Mouse (Mus musculus): ENCODE data around the gene 2610301B20Rik.
"Not testable (repeated sequence)": the region's sequence is repeated elsewhere in the genome, so short reads cannot be mapped to it uniquely, and the experiment has no call there.

2610301B20Rik gene

DNA sequence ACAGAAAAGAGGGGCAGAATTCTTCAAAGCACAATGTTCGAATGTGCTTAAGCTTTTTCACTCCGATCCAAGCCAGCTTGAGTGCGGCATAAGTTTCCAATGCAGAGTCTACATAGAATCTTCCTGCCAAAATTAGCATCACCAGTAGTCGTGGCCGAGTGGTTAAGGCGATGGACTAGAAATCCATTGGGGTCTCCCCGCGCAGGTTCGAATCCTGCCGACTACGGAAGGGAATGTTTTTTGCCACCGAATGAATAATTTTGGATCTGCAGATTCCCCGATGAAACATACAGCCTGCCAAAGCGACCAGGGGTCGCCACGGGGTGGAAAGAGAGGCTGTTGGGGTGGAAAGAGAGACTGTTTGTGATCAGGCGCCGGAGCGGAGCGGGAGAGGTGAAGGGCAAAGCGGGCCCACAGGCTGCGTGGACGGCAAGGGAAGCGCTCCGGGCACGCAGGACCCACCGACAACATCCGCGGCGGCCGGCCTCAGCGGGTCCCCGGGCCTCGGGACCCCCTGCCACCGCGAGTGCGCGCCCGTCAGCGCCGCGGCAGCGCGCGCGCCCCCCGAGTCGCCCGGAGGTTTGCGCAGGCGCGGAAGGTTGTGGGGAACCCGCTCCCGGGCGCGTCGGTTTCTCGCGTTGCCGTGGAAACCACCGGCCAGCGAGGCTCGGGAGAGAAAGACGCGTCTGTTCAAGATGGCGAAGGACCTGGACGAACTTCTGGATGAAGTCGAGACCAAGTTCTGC, at the start of gene 2610301B20Rik:
Gene 2610301B20Rik, plus strand, starts transcription at position 579 of the 746 bp plus-strand sequence.
- peak; percentile 95 for DNase-seq (ENCODE audit: low read depth, low spot score)

DNA sequence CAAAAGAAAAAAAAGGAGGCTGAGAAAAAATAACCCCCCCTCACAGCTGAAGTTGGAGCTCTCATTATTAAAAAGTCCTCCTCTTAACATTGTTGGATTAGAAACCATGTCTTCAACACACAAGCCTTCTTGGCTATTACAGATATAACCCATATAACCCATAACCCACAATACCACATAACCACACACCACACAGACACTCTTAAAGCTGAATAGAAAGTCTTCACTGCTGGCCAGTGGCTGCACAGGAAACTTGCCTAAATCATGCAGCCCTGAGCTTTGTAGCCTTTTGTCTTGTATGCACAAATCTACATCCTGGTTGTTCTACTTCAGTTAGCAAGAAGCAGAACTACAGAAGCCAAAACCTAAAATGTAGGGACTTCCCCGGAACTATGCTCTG, 41.0 kb upstream of the 2610301B20Rik start:
- DNase-seq (ENCODE audit: low read depth, low spot score), result no peak

DNA sequence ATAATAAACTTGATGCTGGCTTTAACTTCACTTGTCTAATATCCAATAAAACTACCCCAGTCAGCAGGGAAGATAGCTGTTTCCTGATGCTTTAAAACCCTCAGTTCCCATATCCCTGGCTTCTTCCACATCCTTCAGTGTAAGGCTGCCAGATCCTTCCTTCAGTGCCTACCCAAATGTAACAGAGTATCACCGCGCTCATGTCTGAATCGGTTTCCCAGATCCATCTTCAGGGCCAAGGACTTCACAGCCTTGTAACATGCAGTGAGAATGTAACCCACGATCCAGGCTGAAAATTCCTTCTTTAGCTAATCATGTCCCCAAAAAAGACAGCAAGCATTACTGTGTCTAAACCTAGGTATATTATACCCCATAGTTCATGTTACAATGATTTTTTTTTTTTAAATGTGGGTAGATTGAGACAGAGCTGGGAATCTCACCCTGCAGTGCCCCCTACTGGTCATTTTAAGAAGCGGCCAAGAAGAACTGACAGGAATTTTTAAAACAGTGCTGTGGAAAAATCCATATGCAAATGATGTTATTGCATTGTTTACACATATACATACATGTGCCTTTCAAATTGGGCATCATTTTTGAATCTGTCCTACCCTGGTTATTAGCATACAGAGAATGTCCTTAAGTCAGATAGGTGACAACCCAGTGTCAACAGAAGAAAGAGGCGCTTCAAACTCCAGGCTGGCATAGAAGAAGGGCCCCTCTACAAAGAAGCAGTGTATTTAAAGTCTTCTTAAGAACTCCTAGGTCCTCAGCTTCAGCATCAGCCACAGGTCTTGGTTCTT, 38.8 kb upstream of the 2610301B20Rik start:
- DNase-seq (ENCODE audit: low read depth, low spot score), result peak; percentile 56

DNA sequence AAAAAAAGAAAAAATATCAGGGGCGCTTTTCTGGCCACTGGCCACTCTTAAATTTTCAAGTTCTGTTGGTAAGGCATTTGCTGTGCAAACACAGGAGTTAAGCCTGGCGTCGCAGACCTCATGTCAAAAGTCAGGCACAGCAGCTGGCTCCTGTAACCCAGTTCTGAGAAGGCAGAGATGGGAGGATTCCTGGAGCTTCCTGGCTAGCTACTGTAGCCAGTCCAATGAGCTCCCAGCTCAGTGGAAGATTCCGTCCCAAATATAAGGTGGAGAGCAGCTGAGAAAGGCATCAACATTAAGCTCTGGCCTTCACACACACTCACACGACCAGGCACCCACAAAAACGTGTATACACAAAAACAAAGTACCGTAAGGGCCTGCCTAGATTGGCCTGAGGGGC, 28.4 kb upstream of the 2610301B20Rik start:
- DNase-seq (ENCODE audit: low read depth, low spot score), result no peak

DNA sequence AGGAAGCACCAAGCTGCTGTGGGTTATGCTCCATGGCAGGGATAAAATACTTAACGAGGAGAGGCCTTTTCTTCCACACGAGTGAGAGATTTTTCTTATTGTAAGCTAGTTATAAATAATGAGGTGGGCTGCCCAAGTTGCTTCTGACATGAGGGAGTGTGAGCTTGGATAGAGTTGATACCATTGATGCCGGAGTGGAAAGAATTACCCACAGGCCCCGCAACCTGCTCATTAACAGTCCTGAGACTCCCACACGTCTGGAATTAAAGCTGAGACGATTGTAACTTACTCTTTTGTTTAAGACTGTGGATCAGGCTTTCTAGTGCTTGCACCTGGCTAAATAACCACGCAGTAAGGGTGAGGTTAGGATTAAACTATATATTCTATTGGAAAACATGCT, 24.5 kb upstream of the 2610301B20Rik start:
- no peak for DNase-seq (ENCODE audit: low read depth, low spot score)

DNA sequence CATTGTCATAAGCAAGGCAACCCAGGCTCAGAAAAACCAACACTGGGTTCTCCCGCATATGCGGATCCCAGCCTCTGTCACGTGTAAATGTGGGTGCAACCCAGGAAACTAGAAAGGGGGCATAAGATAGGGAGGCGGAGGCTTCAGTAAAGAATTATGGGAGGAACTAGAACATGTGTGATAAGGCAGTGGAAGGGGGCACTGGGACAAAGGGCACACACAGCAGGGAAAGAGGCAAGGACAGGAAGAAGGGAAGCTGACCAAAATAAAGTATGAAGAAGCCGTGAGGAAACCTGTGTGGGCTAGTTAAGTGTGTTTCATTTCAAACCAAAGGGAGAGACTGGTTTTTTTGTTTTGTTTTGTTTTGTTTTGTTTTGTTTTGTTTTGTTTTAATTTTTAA, 23.3 kb upstream of the 2610301B20Rik start:
- DNase-seq (ENCODE audit: low read depth, low spot score), result no peak

DNA sequence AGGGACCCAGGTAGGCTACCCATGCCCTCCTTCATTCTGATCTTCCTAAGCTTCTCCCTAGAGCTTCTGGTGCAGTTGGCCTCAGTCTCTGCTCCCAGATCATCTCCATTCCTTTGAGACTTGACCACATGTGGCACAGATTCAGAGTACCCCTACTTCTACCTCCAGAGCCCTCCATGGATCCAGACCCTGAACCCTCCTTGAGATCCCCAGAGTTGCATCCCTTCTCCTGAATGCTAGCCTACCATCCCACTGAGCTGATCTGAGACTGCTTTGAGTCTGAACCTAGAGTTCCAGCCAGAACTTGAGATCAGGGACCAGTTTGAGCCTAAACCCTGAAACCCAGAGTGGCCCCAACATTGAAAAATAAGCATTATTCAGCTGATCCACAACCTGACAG, 15.1 kb upstream of the 2610301B20Rik start:
- DNase-seq (ENCODE audit: low read depth, low spot score), result no peak

DNA sequence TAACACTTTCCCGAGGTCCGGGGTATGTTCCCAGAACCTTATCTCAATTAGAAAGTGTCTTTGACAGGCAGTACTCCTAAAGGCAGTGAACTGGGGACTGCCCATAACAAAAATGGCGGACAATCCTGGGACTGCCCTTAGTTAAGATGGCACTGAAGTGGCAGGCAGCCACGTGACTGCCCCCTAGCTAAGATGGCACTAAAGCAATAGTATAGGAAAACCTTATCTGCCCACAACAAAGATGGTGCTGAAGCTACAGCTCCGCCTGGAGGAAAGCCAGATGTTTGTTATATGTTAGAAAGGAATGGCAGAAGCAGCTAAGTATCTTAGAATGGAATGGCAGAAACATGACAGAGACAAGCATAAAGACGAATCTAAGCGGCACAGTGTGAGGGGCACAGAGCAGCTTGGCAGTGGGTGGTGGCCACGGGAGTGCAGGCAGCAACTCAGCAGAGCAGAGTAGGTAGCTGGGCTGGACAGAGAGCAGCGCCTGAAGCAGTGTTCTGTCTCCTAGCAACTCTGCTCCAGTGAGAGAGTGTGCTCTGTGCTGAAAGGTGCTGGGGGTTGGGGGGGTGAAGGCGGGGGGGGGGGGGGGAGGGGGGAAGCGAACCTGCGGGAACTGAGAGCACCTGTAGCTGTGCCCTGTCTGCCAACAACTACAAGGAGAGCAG, 14.3 kb upstream of the 2610301B20Rik start:
- no peak for DNase-seq (ENCODE audit: low read depth, low spot score)

DNA sequence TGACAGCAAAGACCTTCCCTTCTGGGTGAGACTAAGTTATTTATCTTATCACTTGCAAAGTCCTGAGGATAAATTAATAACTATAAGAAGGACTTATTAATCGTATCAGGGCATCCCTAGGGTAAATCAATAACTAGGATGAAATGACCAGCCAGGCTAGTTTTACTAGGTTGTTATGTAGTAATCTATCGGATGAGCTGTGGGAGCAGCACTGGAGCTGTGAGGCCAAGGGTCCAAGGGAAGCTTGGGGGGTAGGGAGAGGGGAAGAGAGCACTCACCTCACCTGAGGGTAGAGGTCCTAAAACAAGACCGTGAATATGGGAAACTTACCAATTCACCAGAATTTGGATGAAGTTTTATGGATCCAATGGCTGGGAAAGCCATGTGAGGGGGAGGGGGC, 13.5 kb upstream of the 2610301B20Rik start:
- no peak for DNase-seq (ENCODE audit: low read depth, low spot score)

DNA sequence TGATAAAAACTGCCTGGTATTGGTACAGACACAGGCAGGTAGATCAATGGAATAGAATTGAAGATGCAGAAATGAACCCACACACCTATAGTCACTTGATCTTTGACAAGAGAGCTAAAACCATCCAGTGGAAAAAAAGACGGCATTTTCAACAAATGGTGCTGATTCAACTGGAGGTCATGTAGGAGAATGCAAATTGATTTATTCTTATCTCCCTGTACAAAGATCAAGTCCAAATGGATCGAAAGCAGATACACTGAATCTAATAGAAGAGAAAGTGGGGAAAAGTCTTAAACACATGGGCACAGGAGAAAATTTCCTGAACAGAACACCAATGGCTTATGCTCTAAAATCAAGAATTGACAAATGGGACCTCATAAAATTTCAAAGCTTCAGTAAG, 11.4 kb upstream of the 2610301B20Rik start:
- not testable (repeated sequence) for DNase-seq (ENCODE audit: low read depth, low spot score)

DNA sequence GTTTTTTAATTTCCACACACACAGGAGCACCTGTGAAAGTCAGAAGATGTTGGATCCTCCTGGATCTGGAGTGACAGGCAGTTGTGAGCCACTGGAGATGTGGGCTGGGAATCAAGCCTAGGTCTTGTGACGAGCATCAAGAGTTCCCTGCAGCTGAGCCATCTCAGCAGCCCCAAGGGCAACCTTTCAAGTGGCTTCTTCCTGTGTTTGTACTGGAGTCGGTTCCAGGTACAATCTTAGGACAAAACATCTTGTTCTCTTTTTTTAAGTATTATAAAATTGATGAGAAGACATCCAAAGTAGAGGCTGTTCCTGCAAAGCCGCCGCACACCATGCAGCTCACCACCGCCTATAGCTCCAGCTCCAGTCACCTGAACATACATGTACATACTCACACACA, 2.1 kb upstream of the 2610301B20Rik start:
- DNase-seq (ENCODE audit: low read depth, low spot score), result no peak

DNA sequence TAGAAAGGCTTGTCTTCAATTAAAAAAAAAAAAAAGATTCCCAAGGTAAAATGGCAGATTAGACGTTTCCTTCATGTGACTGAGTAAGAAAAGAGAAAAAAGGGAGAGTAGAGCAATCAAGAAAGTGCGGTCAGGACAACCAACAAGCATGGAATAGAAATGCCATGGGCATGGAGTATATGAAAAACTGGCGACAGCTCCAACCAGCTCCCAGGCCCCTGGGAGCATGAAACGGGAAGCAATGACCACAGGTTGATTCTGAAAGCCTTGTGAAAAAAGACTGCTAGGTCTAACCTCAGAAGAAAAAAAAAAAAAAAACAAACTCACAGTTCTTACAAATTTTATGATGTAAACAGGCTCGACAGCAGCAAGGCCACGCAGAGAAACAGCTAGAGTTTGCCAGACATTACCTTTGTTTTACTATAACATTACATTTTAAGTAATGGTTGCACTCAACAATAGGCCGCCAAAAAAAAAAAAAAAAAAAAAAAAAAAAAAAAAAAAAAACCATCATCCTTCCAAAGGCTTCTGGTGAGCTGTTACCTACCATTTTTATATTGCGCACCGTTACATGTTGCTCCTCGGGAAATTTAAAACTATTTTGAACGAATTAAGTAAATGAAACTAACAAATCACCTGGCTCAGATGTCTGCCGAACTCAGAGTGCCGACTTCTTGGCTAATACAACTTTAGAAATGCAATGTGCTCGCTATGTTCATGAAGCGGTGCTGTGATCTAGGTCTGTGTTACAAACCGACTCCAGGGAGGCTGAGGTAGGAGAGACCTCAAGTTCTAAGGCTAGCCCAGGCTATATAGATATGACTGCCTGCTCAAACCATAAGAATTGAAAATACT, 1.4 kb upstream of the 2610301B20Rik start:
- DNase-seq (ENCODE audit: low read depth, low spot score), result no peak

DNA sequence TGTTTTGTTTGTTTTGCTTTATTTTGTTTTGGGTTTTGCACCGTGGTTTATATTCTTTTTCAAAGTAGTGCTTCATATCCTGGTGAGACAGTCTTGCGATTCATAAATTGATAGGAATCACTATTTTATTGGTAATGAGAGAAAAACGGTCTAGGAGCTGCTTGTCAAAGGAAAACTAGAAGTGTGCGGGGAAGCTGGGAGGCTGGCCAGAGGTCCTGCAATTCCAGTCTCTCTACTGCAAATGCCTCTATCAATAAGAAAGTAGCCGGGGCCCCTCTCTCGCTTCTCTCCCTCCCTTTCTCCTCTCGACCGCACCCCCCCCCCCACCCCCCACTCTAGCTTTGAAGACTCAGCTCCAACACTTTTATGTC, 764 bp upstream of the 2610301B20Rik start:
- DNase-seq (ENCODE audit: low read depth, low spot score), result no peak

DNA sequence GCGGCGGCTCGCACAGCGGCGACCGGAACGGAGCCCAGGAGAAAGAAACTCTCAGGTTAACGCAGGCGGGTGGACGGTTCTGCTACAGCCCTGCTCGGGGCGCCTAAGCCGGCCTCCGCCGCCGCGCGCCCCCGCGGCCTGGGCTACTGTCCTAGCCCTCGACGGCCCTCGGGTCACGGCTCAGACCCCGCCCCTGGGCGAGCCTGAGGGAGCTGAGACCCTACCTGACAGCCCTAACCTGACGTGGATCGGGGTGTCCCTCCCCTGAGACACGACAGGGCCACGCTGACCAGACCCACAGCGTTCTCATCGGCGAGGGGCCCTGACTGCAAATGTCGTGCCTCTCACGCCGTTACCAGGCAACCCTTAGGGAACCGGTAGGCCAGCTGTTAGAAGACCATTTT, 422 bp downstream of the 2610301B20Rik start:
- DNase-seq (ENCODE audit: low read depth, low spot score), result peak; percentile 71

DNA sequence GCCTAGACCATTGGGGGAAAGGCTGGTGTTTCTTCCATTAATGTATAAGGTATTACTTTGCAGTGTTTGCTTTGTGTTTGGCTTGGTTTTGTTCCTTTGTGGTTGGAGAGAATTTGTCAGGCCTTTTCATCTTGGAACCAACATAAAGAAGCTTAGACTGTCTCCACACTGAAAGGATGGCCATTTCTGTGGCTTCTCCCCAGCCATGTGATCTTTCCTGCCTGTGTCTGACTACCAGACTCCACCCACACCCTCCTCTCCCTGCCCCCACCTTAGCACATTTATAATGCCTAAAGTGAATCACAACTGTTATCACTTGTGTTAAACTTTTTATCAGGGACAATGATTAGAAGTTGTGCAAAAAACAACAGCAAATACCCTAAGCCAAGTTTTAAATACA, 1.1 kb downstream of the 2610301B20Rik start:
- peak; percentile 13 for DNase-seq (ENCODE audit: low read depth, low spot score)

DNA sequence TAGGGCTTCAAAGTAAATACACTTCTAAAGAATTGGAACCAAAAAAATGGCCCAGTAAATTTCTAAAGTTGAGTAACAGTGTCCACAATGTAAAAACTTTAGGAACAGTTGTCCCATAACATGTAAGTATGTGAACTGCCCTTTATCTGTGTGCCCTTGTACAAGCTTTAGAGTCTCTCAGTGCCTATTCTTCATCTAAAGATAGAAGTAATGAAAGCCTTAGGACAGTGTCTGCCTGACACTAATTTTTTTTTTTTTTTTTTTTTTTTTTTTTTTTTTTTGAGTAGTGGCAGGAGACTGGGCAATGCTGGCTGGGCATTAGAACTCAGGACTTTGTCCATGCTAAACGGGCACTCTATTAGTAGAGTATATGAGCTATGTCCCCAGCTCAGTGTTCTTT, 2.8 kb downstream of the 2610301B20Rik start:
- no peak for DNase-seq (ENCODE audit: low read depth, low spot score)

DNA sequence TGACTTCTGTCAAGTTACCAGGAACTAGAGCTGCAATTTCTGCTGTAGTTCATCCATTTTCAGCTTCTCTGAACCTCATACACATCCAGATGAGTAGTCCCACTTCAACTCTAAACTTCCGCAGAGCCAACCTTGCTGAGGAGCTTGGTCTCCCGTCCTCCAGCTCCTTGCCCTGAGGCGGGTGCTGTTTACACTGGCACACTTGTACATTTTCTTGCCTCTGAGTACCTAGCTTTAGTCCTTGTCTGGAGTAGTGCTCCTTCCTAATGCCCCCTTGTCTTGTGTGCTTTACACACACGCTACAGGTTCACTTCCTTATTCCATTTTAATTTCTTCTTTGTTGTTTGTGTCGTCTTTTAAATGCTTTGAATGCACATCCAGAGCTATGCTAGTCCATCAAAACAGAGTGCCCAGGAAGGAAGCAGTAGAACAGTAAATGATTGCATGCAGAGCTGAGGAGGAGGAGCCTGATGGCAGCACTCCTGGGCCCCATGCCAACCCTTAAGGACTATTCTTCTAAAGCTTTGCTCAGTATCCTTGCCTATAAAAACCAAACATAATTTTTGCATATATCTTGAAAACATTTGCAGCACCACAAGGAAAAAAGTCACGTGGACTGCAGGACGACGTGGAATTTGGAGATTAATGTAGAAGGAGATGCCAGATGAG, 9.6 kb downstream of the 2610301B20Rik start:
- no peak for DNase-seq (ENCODE audit: low read depth, low spot score)

DNA sequence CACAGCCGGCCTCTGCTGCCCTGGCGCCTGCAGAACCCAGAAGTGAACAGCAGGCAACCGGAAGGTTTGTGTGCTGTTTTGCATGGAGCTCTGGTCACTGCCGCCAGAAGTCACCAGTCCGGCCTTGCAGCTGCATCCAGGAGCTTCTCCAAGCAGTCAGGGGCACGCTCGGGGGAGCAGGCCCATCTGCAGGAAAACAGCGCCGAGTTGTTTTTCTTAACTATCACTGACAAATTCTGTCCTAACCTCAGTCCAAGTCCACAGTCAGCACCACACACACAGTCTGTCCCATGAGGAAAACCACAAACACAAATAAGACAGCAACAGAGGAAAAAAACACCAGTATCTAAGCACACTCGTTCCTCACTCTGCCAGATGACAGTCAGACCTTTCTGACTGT, 14.5 kb downstream of the 2610301B20Rik start:
- DNase-seq (ENCODE audit: low read depth, low spot score), result no peak

DNA sequence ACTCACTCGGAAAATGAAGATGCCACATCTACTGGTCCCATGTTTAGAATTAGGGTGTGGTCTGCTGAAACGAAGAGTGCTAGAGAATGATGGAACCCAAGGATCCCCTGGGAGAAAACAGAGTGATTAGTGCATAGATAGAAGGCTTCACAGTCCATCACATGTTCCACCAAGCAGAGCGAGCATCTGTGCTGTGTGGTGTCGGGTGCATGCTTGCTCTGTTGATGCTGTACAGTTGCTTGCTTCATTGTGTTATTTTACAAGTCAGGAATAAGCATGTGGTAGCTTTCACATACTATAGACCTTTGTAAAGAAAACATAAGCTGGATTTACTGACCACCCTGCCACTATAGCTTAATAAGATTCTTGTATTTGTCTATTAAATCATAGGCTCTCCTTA, 22.0 kb downstream of the 2610301B20Rik start:
- DNase-seq (ENCODE audit: low read depth, low spot score), result no peak

DNA sequence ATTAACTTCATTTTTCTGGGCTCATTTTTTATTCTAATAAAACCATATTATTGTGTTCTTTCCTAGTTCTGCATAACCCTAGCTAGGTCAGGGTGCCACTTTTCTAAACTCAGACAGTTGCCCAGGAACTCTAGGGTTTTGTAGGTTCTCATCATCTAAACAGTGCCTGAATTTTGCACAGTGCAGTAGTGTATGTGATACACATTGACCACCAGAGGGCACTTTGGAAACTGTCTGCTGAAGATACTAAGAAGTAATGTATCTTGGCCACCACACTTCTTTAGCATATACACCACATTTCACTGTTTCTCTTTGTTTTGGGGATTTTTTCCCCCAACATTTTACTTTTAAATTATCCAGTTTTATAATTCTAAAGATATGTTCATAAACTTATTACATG, 22.6 kb downstream of the 2610301B20Rik start:
- peak; percentile 59 for DNase-seq (ENCODE audit: low read depth, low spot score)

DNA sequence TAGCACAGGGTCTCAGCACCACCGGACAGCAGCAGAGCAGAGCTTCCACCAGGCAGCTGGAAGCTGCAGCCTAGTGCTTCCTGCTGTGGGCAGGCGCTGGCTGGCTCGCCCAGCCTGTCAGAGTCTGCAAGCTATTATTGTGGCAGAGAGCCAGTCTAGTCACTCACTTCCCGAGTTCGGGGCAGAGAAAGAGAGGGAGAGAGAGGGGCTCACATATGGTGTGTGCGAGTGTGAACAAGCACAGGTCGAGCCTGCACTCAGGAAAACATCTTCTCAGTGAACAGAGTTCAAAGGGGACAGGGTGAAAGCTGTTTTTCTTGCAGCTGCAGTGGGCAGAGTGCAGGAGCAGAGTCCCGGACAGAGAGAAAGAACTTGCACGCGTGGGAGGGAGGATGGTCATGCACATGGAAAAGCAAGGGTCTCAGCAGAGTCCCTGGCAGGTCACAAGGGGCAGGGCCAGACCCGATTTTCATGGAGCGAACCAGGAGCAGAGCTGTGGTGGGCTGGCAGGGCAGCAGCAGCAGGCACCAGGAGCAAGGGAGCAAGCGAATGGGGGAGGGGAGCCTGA, 31.0 kb downstream of the 2610301B20Rik start:
- peak; percentile 25 for DNase-seq (ENCODE audit: low read depth, low spot score)
